Mouse (Mus musculus): ENCODE data around the gene Igf1.

GRCm38 (mm10) chr10:87894461-87895120, 36.5 kb downstream of the Igf1 start:
- TF ChIP-seq POLR2A (IDR thresholded peaks at IDR 0.05; ENCODE audit: borderline replicate concordance, extremely low read depth, insufficient read depth, insufficient read length, poor library complexity, severe bottlenecking) (no peak), CTCF (IDR thresholded peaks at IDR 0.05; ENCODE audit: borderline replicate concordance, extremely low read depth, insufficient read depth, insufficient read length) (no peak)
